Comparison of ENCODE assay signal across 8 mouse cellular contexts in genomic region chr10:81596611-81597010, GRCm38 (mm10). TPM values are rescaled to one million over a fixed set of nuclear protein-coding genes. Genes with fewer than 3 reads are reported as not detected.
A peak's percentile ranks its signal among the peaks of the same experiment; 100 is the strongest.
DNase-seq lines count a peak whose midpoint lies in the region; ATAC-seq and TF ChIP-seq lines count a peak whose summit lies in the region.

No protein-coding gene starts in this region.

- peak overlapping the region; percentile 49 for H3K4me2 ChIP-seq in intestine, embryonic 14.5 days (ENCODE audit: low read length)
- peak overlapping the region; percentile 39 for H3K4me2 ChIP-seq in midbrain, embryonic 15.5 days

- ATAC-seq in intestine, embryonic 14.5 days (replicated peaks; ENCODE audit: low FRiP score, low TSS enrichment, low read depth): no peak
- ATAC-seq in midbrain, embryonic 15.5 days (replicated peaks): no peak
- no peak for ATAC-seq in CD4-positive, CD25-positive, alpha-beta regulatory T cell, adult 4 months

- H3K27ac ChIP-seq in gastrocnemius, adult 2 months: peak overlapping the region; percentile 59
- H3K27ac ChIP-seq in intestine, embryonic 14.5 days (ENCODE audit: low read depth): 0 out of 2 replicates have a peak overlapping the region, but pooled peaks have one; percentile 51
- peak overlapping the region; percentile 71; the same call in 1 of the 2 replicates for H3K27ac ChIP-seq in midbrain, embryonic 15.5 days

- peak; percentile 69 for DNase-seq in adrenal gland, adult 2 months
- DNase-seq in adrenal gland, postnatal 25 days: no peak
- DNase-seq in gastrocnemius, adult 2 months: peak; percentile 71
- DNase-seq in intestine, embryonic 14.5 days (ENCODE audit: low spot score): no peak
- no peak for DNase-seq in layer of hippocampus, postnatal 36 days

- intact Hi-C loops in gastrocnemius, adult 2 months (cut with DNase I): no loop called here

- 13% methylated on average over 10 of the region's 10 CpGs for WGBS in intestine, embryonic 14.5 days
- WGBS in midbrain, embryonic 15.5 days: 2% methylated on average over 10 of the region's 10 CpGs

- H3K27me3 ChIP-seq in E14TG2a.4 (ENCODE audit: insufficient read depth, low read length): peaks cover 43% of the 10 kb centered on the region
- H3K27me3 ChIP-seq in intestine, embryonic 14.5 days (replicated peaks; ENCODE audit: control insufficient read depth, insufficient read depth, low read length): peaks cover 23% of the 10 kb centered on the region
- peaks cover 51% of the 10 kb centered on the region for H3K27me3 ChIP-seq in midbrain, embryonic 15.5 days (replicated peaks)

- peaks cover 92% of the 10 kb centered on the region for H3K4me1 ChIP-seq in E14TG2a.4 (replicated peaks; ENCODE audit: low read depth, low read length)
- peaks cover 42% of the 10 kb centered on the region for H3K4me1 ChIP-seq in intestine, embryonic 14.5 days (replicated peaks; ENCODE audit: control insufficient read depth, insufficient read depth, low read length)
- peaks cover 51% of the 10 kb centered on the region for H3K4me1 ChIP-seq in midbrain, embryonic 15.5 days

- no peak for TF ChIP-seq CTCF in E14TG2a.4 (conservative IDR thresholded peaks at IDR 0.05; ENCODE audit: low read length)
- no peak for TF ChIP-seq CTCF in gastrocnemius, adult 2 months (IDR thresholded peaks at IDR 0.05)

- peak overlapping the region; percentile 22; the same call in 1 of the 2 replicates for H3K9ac ChIP-seq in intestine, embryonic 14.5 days (ENCODE audit: low read length)
- no peak overlapping the region for H3K9ac ChIP-seq in midbrain, embryonic 15.5 days

- no peaks in the 10 kb centered on the region for H3K36me3 ChIP-seq in E14TG2a.4 (ENCODE audit: insufficient read depth, low read length)
- H3K36me3 ChIP-seq in intestine, embryonic 14.5 days (ENCODE audit: control insufficient read depth, insufficient read depth, low read length): no peaks in the 10 kb centered on the region
- H3K36me3 ChIP-seq in midbrain, embryonic 15.5 days (replicated peaks): no peaks in the 10 kb centered on the region

- H3K4me3 ChIP-seq in E14TG2a.4 (replicated peaks; ENCODE audit: low read length): peak overlapping the region; percentile 35; the same call in 1 of the 2 replicates
- peak overlapping the region; percentile 55 for H3K4me3 ChIP-seq in gastrocnemius, adult 2 months
- peak overlapping the region; percentile 10; the same call in 1 of the 2 replicates for H3K4me3 ChIP-seq in intestine, embryonic 14.5 days (ENCODE audit: low read depth, low read length)
- no peak overlapping the region for H3K4me3 ChIP-seq in midbrain, embryonic 15.5 days

- H3K9me3 ChIP-seq in E14TG2a.4 (ENCODE audit: low read length): no peaks in the 10 kb centered on the region
- no peaks in the 10 kb centered on the region for H3K9me3 ChIP-seq in intestine, embryonic 14.5 days (ENCODE audit: control insufficient read depth, low read length)
- no peaks in the 10 kb centered on the region for H3K9me3 ChIP-seq in midbrain, embryonic 15.5 days

RNA-seq across cellular contexts. Expression of gene Tle6, which starts 4.3 kb away (rescaled TPM):
- total RNA-seq in adrenal gland, adult 2 months (2021): 10 to 100 TPM; 24.0 to 59.6 TPM
- 49.5 and 90.8 TPM in 2 replicates for polyA plus RNA-seq in adrenal gland, adult 2 months (2012; rRNA removed)
- total RNA-seq in adrenal gland, postnatal 25 days (2021): 26.4 and 37.4 TPM in 2 replicates
- 1 to 10 TPM; 5.6 to 6.7 TPM for total RNA-seq in gastrocnemius, adult 2 months (2021)
- 15.0 and 21.3 TPM in 2 replicates for polyA plus RNA-seq in intestine, embryonic 14.5 days (2014; fragmentation: Nextera tagmentation; extraction: Ambion mirVana)
- polyA plus RNA-seq in midbrain, embryonic 15.5 days (2015; fragmentation: Nextera tagmentation; extraction: Ambion mirVana): 6.7 and 8.0 TPM in 2 replicates
- total RNA-seq in layer of hippocampus, postnatal 36 days (2021): 1 to 10 TPM; 1.3 to 3.0 TPM
- 1 to 10 TPM in 1 of 2 experiments, not detected in 1; 2.8 TPM for polyA plus RNA-seq in CD4-positive, CD25-positive, alpha-beta regulatory T cell, adult 4 months (2017; shearing (Covaris generic))

RNA-seq across cellular contexts. Expression of gene BC025920, which starts 9.5 kb away (rescaled TPM):
- total RNA-seq in adrenal gland, adult 2 months (2021): 1 to 10 TPM; 1.1 to 2.3 TPM
- polyA plus RNA-seq in adrenal gland, adult 2 months (2012; rRNA removed): 0.26 and 0.59 TPM in 2 replicates
- 2.4 and 2.6 TPM in 2 replicates for total RNA-seq in adrenal gland, postnatal 25 days (2021)
- total RNA-seq in gastrocnemius, adult 2 months (2021): 1 to 10 TPM; 2.5 to 3.9 TPM
- polyA plus RNA-seq in intestine, embryonic 14.5 days (2014; fragmentation: Nextera tagmentation; extraction: Ambion mirVana): 0.61 and 1.5 TPM in 2 replicates
- polyA plus RNA-seq in midbrain, embryonic 15.5 days (2015; fragmentation: Nextera tagmentation; extraction: Ambion mirVana): 1.8 and 2.0 TPM in 2 replicates
- 1 to 10 TPM; 3.6 to 3.9 TPM for total RNA-seq in layer of hippocampus, postnatal 36 days (2021)
- 1 to 10 TPM; 3.6 to 3.8 TPM for polyA plus RNA-seq in CD4-positive, CD25-positive, alpha-beta regulatory T cell, adult 4 months (2017; shearing (Covaris generic))

RNA-seq across cellular contexts. Expression of gene Tle2, which starts 22.2 kb away (rescaled TPM):
- 10 to 100 TPM; 50.4 to 51.0 TPM for total RNA-seq in adrenal gland, adult 2 months (2021)
- 417 and 691 TPM in 2 replicates for polyA plus RNA-seq in adrenal gland, adult 2 months (2012; rRNA removed)
- 52.8 and 67.8 TPM in 2 replicates for total RNA-seq in adrenal gland, postnatal 25 days (2021)
- total RNA-seq in gastrocnemius, adult 2 months (2021): 1 to 10 TPM; 5.6 to 7.3 TPM
- 15.8 and 17.8 TPM in 2 replicates for polyA plus RNA-seq in intestine, embryonic 14.5 days (2014; fragmentation: Nextera tagmentation; extraction: Ambion mirVana)
- polyA plus RNA-seq in midbrain, embryonic 15.5 days (2015; fragmentation: Nextera tagmentation; extraction: Ambion mirVana): 57.4 and 58.8 TPM in 2 replicates
- 10 to 100 TPM; 33.2 to 33.9 TPM for total RNA-seq in layer of hippocampus, postnatal 36 days (2021)
- polyA plus RNA-seq in CD4-positive, CD25-positive, alpha-beta regulatory T cell, adult 4 months (2017; shearing (Covaris generic)): under 1 TPM in 1 of 2 experiments, not detected in 1; 0.78 TPM

RNA-seq across cellular contexts. Expression of gene Sirt6, which starts 31.0 kb away (rescaled TPM):
- 10 to 100 TPM; 16.0 to 18.3 TPM for total RNA-seq in adrenal gland, adult 2 months (2021)
- 52.3 and 59.9 TPM in 2 replicates for polyA plus RNA-seq in adrenal gland, adult 2 months (2012; rRNA removed)
- 28.3 and 30.2 TPM in 2 replicates for total RNA-seq in adrenal gland, postnatal 25 days (2021)
- 1 to 10 TPM; 4.7 to 5.6 TPM for total RNA-seq in gastrocnemius, adult 2 months (2021)
- polyA plus RNA-seq in intestine, embryonic 14.5 days (2014; fragmentation: Nextera tagmentation; extraction: Ambion mirVana): 34.1 and 39.2 TPM in 2 replicates
- 60.1 and 60.4 TPM in 2 replicates for polyA plus RNA-seq in midbrain, embryonic 15.5 days (2015; fragmentation: Nextera tagmentation; extraction: Ambion mirVana)
- 10 to 100 TPM; 26.2 to 27.9 TPM for total RNA-seq in layer of hippocampus, postnatal 36 days (2021)
- 10 to 100 TPM; 24.1 to 26.8 TPM for polyA plus RNA-seq in CD4-positive, CD25-positive, alpha-beta regulatory T cell, adult 4 months (2017; shearing (Covaris generic))

RNA-seq across cellular contexts. Expression of gene Ankrd24, which starts 31.7 kb away (rescaled TPM):
- 10 to 100 TPM; 20.0 to 23.7 TPM for total RNA-seq in adrenal gland, adult 2 months (2021)
- polyA plus RNA-seq in adrenal gland, adult 2 months (2012; rRNA removed): 91.0 and 112 TPM in 2 replicates
- total RNA-seq in adrenal gland, postnatal 25 days (2021): 30.5 and 37.8 TPM in 2 replicates
- total RNA-seq in gastrocnemius, adult 2 months (2021): 10 to 100 TPM in 1 of 2 experiments, 1 to 10 TPM in 1; 6.8 to 10.5 TPM
- 4.7 and 6.4 TPM in 2 replicates for polyA plus RNA-seq in intestine, embryonic 14.5 days (2014; fragmentation: Nextera tagmentation; extraction: Ambion mirVana)
- 19.1 and 20.2 TPM in 2 replicates for polyA plus RNA-seq in midbrain, embryonic 15.5 days (2015; fragmentation: Nextera tagmentation; extraction: Ambion mirVana)
- total RNA-seq in layer of hippocampus, postnatal 36 days (2021): 10 to 100 TPM; 31.6 to 41.0 TPM
- polyA plus RNA-seq in CD4-positive, CD25-positive, alpha-beta regulatory T cell, adult 4 months (2017; shearing (Covaris generic)): 1 to 10 TPM; 1.2 to 3.8 TPM

Comparison
In these comparisons a context has a peak if more than half of its experiments do, and no peak if none do; other contexts are left out.
1. DNase-seq: peak in adrenal gland, adult 2 months (single experiment) and gastrocnemius, adult 2 months (single experiment); none in adrenal gland, postnatal 25 days (single experiment), intestine, embryonic 14.5 days (single experiment) and layer of hippocampus, postnatal 36 days (0 of 2).
2. Peak in every context shown above with its lines, with median percentiles within 50 percentile points of each other: H3K27ac ChIP-seq.